ENCODE assay signal across 10 mouse cellular contexts in genomic region chr7:34753140-34753886, GRCm38 (mm10). TPM values are rescaled to one million over a fixed set of nuclear protein-coding genes. Genes with fewer than 3 reads are reported as not detected.
DNase-seq lines count a peak whose midpoint lies in the region; ATAC-seq lines count a peak whose summit lies in the region.
"Had no signal": no experiment of that assay in that cellular context is flagged by ENCODE, and none has a peak within 500 bp of the region (broad histone marks: within the 10 kb centered on the region; RNA-seq: fewer than 3 reads in every experiment).

No protein-coding gene starts in this region.

- 0 out of 2 replicates have a peak, but pooled peaks have one; percentile 10 for ATAC-seq in lung, embryonic 16.5 days (ENCODE audit: low read depth)
- ATAC-seq in forebrain, embryonic 11.5 days (replicated peaks; ENCODE audit: low FRiP score): peak; percentile 69
- ATAC-seq in midbrain, embryonic 12.5 days (ENCODE audit: low FRiP score, low read depth): 0 out of 2 replicates have a peak, but pooled peaks have one; percentile 33
- ATAC-seq in megakaryocyte-erythroid progenitor cell, adult 5-6 weeks (replicated peaks; ENCODE audit: low FRiP score, low TSS enrichment, poor library complexity, severe bottlenecking): no peak
- ATAC-seq in erythroid progenitor cell, adult 5-6 weeks (replicated peaks; ENCODE audit: low FRiP score, poor library complexity, severe bottlenecking): no peak

- peak; percentile 24 for DNase-seq in adrenal gland, postnatal 14 days
- no peak for DNase-seq in adrenal gland, adult 8-10 months
- no peak for DNase-seq in lung, postnatal 14 days
- DNase-seq in forebrain, embryonic 11.5 days (ENCODE audit: low spot score): peak; percentile 66
- DNase-seq: kidney, adult 18-20 months had no signal

- peak overlapping the region; percentile 50 for H3K27ac ChIP-seq in lung, embryonic 16.5 days (ENCODE audit: low read length)
- H3K27ac ChIP-seq in forebrain, embryonic 11.5 days (ENCODE audit: low read depth, low read length): peak overlapping the region; percentile 59
- H3K27ac ChIP-seq in midbrain, embryonic 12.5 days (replicated peaks): peak overlapping the region; percentile 62
- H3K27ac ChIP-seq: limb, embryonic 13.5 days had no signal

- no peaks in the 10 kb centered on the region for H3K27me3 ChIP-seq in lung, embryonic 16.5 days (ENCODE audit: control insufficient read depth, insufficient read depth, low read depth, low read length)
- H3K27me3 ChIP-seq in forebrain, embryonic 11.5 days (ENCODE audit: control insufficient read depth, insufficient read depth, low read length): no peaks in the 10 kb centered on the region
- H3K27me3 ChIP-seq in midbrain, embryonic 12.5 days: no peaks in the 10 kb centered on the region

- H3K4me3 ChIP-seq in lung, embryonic 16.5 days (ENCODE audit: low read length): no peak overlapping the region
- H3K4me3 ChIP-seq in forebrain, embryonic 11.5 days (ENCODE audit: low read depth, low read length): no peak overlapping the region
- no peak overlapping the region for H3K4me3 ChIP-seq in midbrain, embryonic 12.5 days
- H3K4me3 ChIP-seq: limb, embryonic 13.5 days had no signal

- 36% methylated on average over 32 of the region's 32 CpGs for WGBS in lung, embryonic 16.5 days
- WGBS in forebrain, embryonic 11.5 days: 67% methylated on average over 32 of the region's 32 CpGs
- 58% methylated on average over 32 of the region's 32 CpGs for WGBS in midbrain, embryonic 12.5 days

- peaks cover 14% of the 10 kb centered on the region for H3K4me1 ChIP-seq in lung, embryonic 16.5 days (replicated peaks; ENCODE audit: control insufficient read depth, insufficient read depth, low read length)
- peaks cover 4% of the 10 kb centered on the region; the same call in 1 of the 2 replicates for H3K4me1 ChIP-seq in forebrain, embryonic 11.5 days (replicated peaks; ENCODE audit: control insufficient read depth, insufficient read depth, low read length)
- H3K4me1 ChIP-seq in midbrain, embryonic 12.5 days: peaks cover 32% of the 10 kb centered on the region

- no peaks in the 10 kb centered on the region; the same call in 1 of the 2 replicates for H3K9me3 ChIP-seq in lung, embryonic 16.5 days (ENCODE audit: control insufficient read depth, low read length)
- H3K9me3 ChIP-seq in forebrain, embryonic 11.5 days (ENCODE audit: control insufficient read depth, low read length): no peaks in the 10 kb centered on the region; the same call in 1 of the 2 replicates
- H3K9me3 ChIP-seq in midbrain, embryonic 12.5 days: no peaks in the 10 kb centered on the region

- no peaks in the 10 kb centered on the region for H3K36me3 ChIP-seq in lung, embryonic 16.5 days (ENCODE audit: control insufficient read depth, insufficient read depth, low read length)
- H3K36me3 ChIP-seq in forebrain, embryonic 11.5 days (ENCODE audit: control insufficient read depth, insufficient read depth, low read length): no peaks in the 10 kb centered on the region
- no peaks in the 10 kb centered on the region for H3K36me3 ChIP-seq in midbrain, embryonic 12.5 days
- H3K36me3 ChIP-seq: limb, embryonic 13.5 days had no signal

- 0 out of 2 replicates have a peak overlapping the region, but pooled peaks have one; percentile 4 for H3K4me2 ChIP-seq in lung, embryonic 16.5 days (ENCODE audit: low read depth, low read length)
- H3K4me2 ChIP-seq in forebrain, embryonic 11.5 days (ENCODE audit: low read depth, low read length, severe bottlenecking): no peak overlapping the region
- H3K4me2 ChIP-seq in midbrain, embryonic 12.5 days (replicated peaks): peak overlapping the region; percentile 16; the same call in 1 of the 2 replicates
- H3K4me2 ChIP-seq: limb, embryonic 13.5 days had no signal

- no peak overlapping the region for H3K9ac ChIP-seq in lung, embryonic 16.5 days (ENCODE audit: low read length)
- H3K9ac ChIP-seq in forebrain, embryonic 11.5 days (ENCODE audit: low read length): no peak overlapping the region
- H3K9ac ChIP-seq in midbrain, embryonic 12.5 days (replicated peaks): no peak overlapping the region
- H3K9ac ChIP-seq: limb, embryonic 13.5 days had no signal

RNA-seq across cellular contexts. Expression of gene Chst8, which starts 59.2 kb away (rescaled TPM):
- total RNA-seq in adrenal gland, postnatal 14 days (2021): 3.8 and 7.0 TPM in 2 replicates
- 10 to 100 TPM in 3 of 4 experiments, 1 to 10 TPM in 1; 7.1 to 29.9 (median 13.8) TPM for total RNA-seq in adrenal gland, adult 8-10 months (2022)
- 4.5 and 4.8 TPM in 2 replicates for polyA plus RNA-seq in lung, embryonic 16.5 days (2015; fragmentation: Nextera tagmentation; extraction: Ambion mirVana)
- 11.4 and 12.0 TPM in 2 replicates for polyA plus RNA-seq in forebrain, embryonic 11.5 days (2014; fragmentation: Nextera tagmentation; extraction: Ambion mirVana)
- polyA plus RNA-seq in midbrain, embryonic 12.5 days (2016; fragmentation: Nextera tagmentation; extraction: Ambion mirVana): 15.7 and 18.9 TPM in 2 replicates
- not detected in 2 replicates for total RNA-seq in megakaryocyte-erythroid progenitor cell, adult 5-6 weeks (2014; fragmentation: Nextera tagmentation)
- total RNA-seq in megakaryocyte-erythroid progenitor cell, adult 5-6 weeks (2017): not detected in 2 replicates
- total RNA-seq in erythroid progenitor cell, adult 5-6 weeks (2015; ENCODE audit: low replicate concordance): not detected in 2 replicates
- not detected in 2 replicates for total RNA-seq in erythroid progenitor cell, adult 5-6 weeks (2017; ENCODE audit: low replicate concordance)

Comparison
In these comparisons a context has a peak if more than half of its experiments do, and no peak if none do; other contexts are left out.
1. DNase-seq: peak in adrenal gland, postnatal 14 days (single experiment) and forebrain, embryonic 11.5 days (single experiment); none in adrenal gland, adult 8-10 months (single experiment) and lung, postnatal 14 days (single experiment).
2. ATAC-seq: peak in lung, embryonic 16.5 days (single experiment), forebrain, embryonic 11.5 days (single experiment) and midbrain, embryonic 12.5 days (single experiment); none in megakaryocyte-erythroid progenitor cell, adult 5-6 weeks (single experiment) and erythroid progenitor cell, adult 5-6 weeks (single experiment).
3. Peak in every context shown above with its lines, with median percentiles within 50 percentile points of each other: H3K27ac ChIP-seq.